Mouse (Mus musculus): ENCODE measurements around the gene Plpp7. TPM values are rescaled to one million over a fixed set of nuclear protein-coding genes. Genes with fewer than 3 reads are reported as not detected.

Plpp7 gene
- polyA plus RNA-seq, 1 experiment: 1.8 TPM

GRCm38 (mm10) chr2:32154998-32155541 lies 59.7 kb downstream of the Plpp7 start:
- 24% methylated on average over 7 of the region's 7 CpGs for WGBS
- DNase-seq (ENCODE audit: low read depth, low spot score): no peak

GRCm38 (mm10) chr2:32155614-32156013 lies 60.3 kb downstream of the Plpp7 start:
- no peak for DNase-seq (ENCODE audit: low read depth, low spot score)
- 36% methylated on average over 6 of the region's 6 CpGs for WGBS

- 27% methylated on average over 10 of the region's 10 CpGs for WGBS
- no peak for DNase-seq (ENCODE audit: low read depth, low spot score)
Observed at GRCm38 (mm10) chr2:32156645-32157044, 61.3 kb downstream of the Plpp7 start.

- no peak for DNase-seq (ENCODE audit: low read depth, low spot score)
- 32% methylated on average over 4 of the region's 4 CpGs for WGBS
Observed at GRCm38 (mm10) chr2:32157328-32157727, 62.0 kb downstream of the Plpp7 start.

GRCm38 (mm10) chr2:32158616-32159239 lies 63.4 kb downstream of the Plpp7 start:
- WGBS: 73% methylated on average over 12 of the region's 12 CpGs
- DNase-seq (ENCODE audit: low read depth, low spot score): no peak

Other genes with a start within 250 kb of the Plpp7 start
- gene Fibcd1, start 249.5 kb upstream of the Plpp7 start, polyA plus RNA-seq (2012; rRNA removed): 0.45 and 0.67 TPM in 2 replicates
- 1.2 and 2.6 TPM in 2 replicates for gene Lamc3, start 208.2 kb upstream of the Plpp7 start, polyA plus RNA-seq (2012; rRNA removed)
- 0.58 and 0.87 TPM in 2 replicates for gene Aif1l, start 145.4 kb upstream of the Plpp7 start, polyA plus RNA-seq (2012; rRNA removed)
- 32.7 and 39.2 TPM in 2 replicates for gene Nup214, start 121.1 kb upstream of the Plpp7 start, polyA plus RNA-seq (2012; rRNA removed)
- 9.8 and 13.2 TPM in 2 replicates for gene Fam78a, start 10.7 kb upstream of the Plpp7 start, polyA plus RNA-seq (2012; rRNA removed)
- 13.3 and 17.0 TPM in 2 replicates for gene Prrc2b, start 55.6 kb downstream of the Plpp7 start, polyA plus RNA-seq (2012; rRNA removed)
- 18.8 and 27.7 TPM in 2 replicates for gene Pomt1, start 141.1 kb downstream of the Plpp7 start, polyA plus RNA-seq (2012; rRNA removed)
- gene Uck1, start 164.6 kb downstream of the Plpp7 start, polyA plus RNA-seq (2012; rRNA removed): 56.3 and 76.8 TPM in 2 replicates
- gene Golga2, start 191.9 kb downstream of the Plpp7 start, polyA plus RNA-seq (2012; rRNA removed): 26.0 and 30.7 TPM in 2 replicates
- gene Swi5, start 192.5 kb downstream of the Plpp7 start, polyA plus RNA-seq (2012; rRNA removed): 155 and 159 TPM in 2 replicates

All from large intestine, adult 2 months (tissue).